Mouse (Mus musculus): ENCODE measurements around the gene Cpm. TPM values are rescaled to one million over a fixed set of nuclear protein-coding genes. Genes with fewer than 3 reads are reported as not detected.

Cpm gene
- polyA plus RNA-seq, 1 experiment from 2014 or later: 55.7 TPM

GRCm38 (mm10) chr10:117608988-117609809 lies 20.1 kb upstream of the Cpm start:
- no peak overlapping the region for H3K9ac ChIP-seq (ENCODE audit: low read depth, low read length)
- H3K9me3 ChIP-seq (ENCODE audit: control insufficient read depth, low read length): no peaks in the 10 kb centered on the region
- H3K27me3 ChIP-seq (replicated peaks; ENCODE audit: control insufficient read depth, insufficient read depth, low read length): no peaks in the 10 kb centered on the region
- no peak overlapping the region for H3K4me3 ChIP-seq (ENCODE audit: low read depth, low read length)
- no peak overlapping the region for H3K4me2 ChIP-seq
- WGBS: 82% methylated on average over 7 of the region's 7 CpGs
- ATAC-seq (replicated peaks; ENCODE audit: low FRiP score): no peak
- no peak overlapping the region for H3K27ac ChIP-seq (ENCODE audit: low read depth, low read length)
- no peaks in the 10 kb centered on the region for H3K36me3 ChIP-seq (ENCODE audit: control insufficient read depth, insufficient read depth, low read length)
- DNase-seq (ENCODE audit: low spot score): no peak
- H3K4me1 ChIP-seq (replicated peaks; ENCODE audit: control insufficient read depth, insufficient read depth, low read length): no peaks in the 10 kb centered on the region

- Histone ChIP-seq H3K9me3 (ENCODE audit: control insufficient read depth, low read length) (no peaks in the 10 kb centered on the region), H3K36me3 (ENCODE audit: control insufficient read depth, insufficient read depth, low read length) (no peaks in the 10 kb centered on the region), H3K9ac (ENCODE audit: low read depth, low read length) (no peak overlapping the region), H3K4me1 (replicated peaks; ENCODE audit: control insufficient read depth, insufficient read depth, low read length) (no peaks in the 10 kb centered on the region), H3K27me3 (replicated peaks; ENCODE audit: control insufficient read depth, insufficient read depth, low read length) (no peaks in the 10 kb centered on the region), H3K27ac (ENCODE audit: low read depth, low read length) (no peak overlapping the region), H3K4me2 (no peak overlapping the region), H3K4me3 (ENCODE audit: low read depth, low read length) (no peak overlapping the region)
- DNase-seq (ENCODE audit: low spot score): no peak
- ATAC-seq (replicated peaks; ENCODE audit: low FRiP score): no peak
- WGBS: 72% methylated on average over 6 of the region's 6 CpGs
These were observed 19.6 kb upstream of the Cpm start for GRCm38 (mm10) chr10:117609810-117610090.

GRCm38 (mm10) chr10:117610160-117610764 lies 19.0 kb upstream of the Cpm start:
- H3K9me3 ChIP-seq (ENCODE audit: control insufficient read depth, low read length): no peaks in the 10 kb centered on the region
- WGBS: 76% methylated on average over 5 of the region's 5 CpGs
- ATAC-seq (replicated peaks; ENCODE audit: low FRiP score) (no peak), DNase-seq (ENCODE audit: low spot score) (no peak)
- no peak overlapping the region for H3K4me3 ChIP-seq (ENCODE audit: low read depth, low read length)
- H3K27me3 ChIP-seq (replicated peaks; ENCODE audit: control insufficient read depth, insufficient read depth, low read length): no peaks in the 10 kb centered on the region
- H3K4me2 ChIP-seq: no peak overlapping the region
- H3K27ac ChIP-seq (ENCODE audit: low read depth, low read length): no peak overlapping the region
- no peak overlapping the region for H3K9ac ChIP-seq (ENCODE audit: low read depth, low read length)
- H3K36me3 ChIP-seq (ENCODE audit: control insufficient read depth, insufficient read depth, low read length): no peaks in the 10 kb centered on the region
- H3K4me1 ChIP-seq (replicated peaks; ENCODE audit: control insufficient read depth, insufficient read depth, low read length): no peaks in the 10 kb centered on the region

- ATAC-seq (replicated peaks; ENCODE audit: low FRiP score) (no peak), DNase-seq (ENCODE audit: low spot score) (no peak)
- no peaks in the 10 kb centered on the region for H3K4me1 ChIP-seq (replicated peaks; ENCODE audit: control insufficient read depth, insufficient read depth, low read length)
- no peak overlapping the region for H3K27ac ChIP-seq (ENCODE audit: low read depth, low read length)
- H3K4me3 ChIP-seq (ENCODE audit: low read depth, low read length): no peak overlapping the region
- no peaks in the 10 kb centered on the region for H3K36me3 ChIP-seq (ENCODE audit: control insufficient read depth, insufficient read depth, low read length)
- no peaks in the 10 kb centered on the region for H3K9me3 ChIP-seq (ENCODE audit: control insufficient read depth, low read length)
- 73% methylated on average over 2 of the region's 2 CpGs for WGBS
- no peak overlapping the region for H3K9ac ChIP-seq (ENCODE audit: low read depth, low read length)
- H3K27me3 ChIP-seq (replicated peaks; ENCODE audit: control insufficient read depth, insufficient read depth, low read length): no peaks in the 10 kb centered on the region
- no peak overlapping the region for H3K4me2 ChIP-seq
These were observed 18.4 kb upstream of the Cpm start for GRCm38 (mm10) chr10:117610794-117611384.

GRCm38 (mm10) chr10:117611503-117611902 lies 17.8 kb upstream of the Cpm start:
- H3K36me3 ChIP-seq (ENCODE audit: control insufficient read depth, insufficient read depth, low read length): no peaks in the 10 kb centered on the region
- no peak for ATAC-seq (replicated peaks; ENCODE audit: low FRiP score)
- no peak overlapping the region for H3K9ac ChIP-seq (ENCODE audit: low read depth, low read length)
- 83% methylated on average over 2 of the region's 2 CpGs for WGBS
- H3K4me2 ChIP-seq: no peak overlapping the region
- no peaks in the 10 kb centered on the region for H3K4me1 ChIP-seq (replicated peaks; ENCODE audit: control insufficient read depth, insufficient read depth, low read length)
- H3K4me3 ChIP-seq (ENCODE audit: low read depth, low read length): no peak overlapping the region
- no peak overlapping the region for H3K27ac ChIP-seq (ENCODE audit: low read depth, low read length)
- no peaks in the 10 kb centered on the region for H3K27me3 ChIP-seq (replicated peaks; ENCODE audit: control insufficient read depth, insufficient read depth, low read length)
- H3K9me3 ChIP-seq (ENCODE audit: control insufficient read depth, low read length): no peaks in the 10 kb centered on the region
- no peak for DNase-seq (ENCODE audit: low spot score)

GRCm38 (mm10) chr10:117611976-117612375 lies 17.3 kb upstream of the Cpm start:
- no peak overlapping the region for H3K4me2 ChIP-seq
- no peak for ATAC-seq (replicated peaks; ENCODE audit: low FRiP score)

GRCm38 (mm10) chr10:117612621-117613584 lies 16.4 kb upstream of the Cpm start:
- Histone ChIP-seq H3K4me1 (replicated peaks; ENCODE audit: control insufficient read depth, insufficient read depth, low read length) (no peaks in the 10 kb centered on the region), H3K36me3 (ENCODE audit: control insufficient read depth, insufficient read depth, low read length) (no peaks in the 10 kb centered on the region), H3K27me3 (replicated peaks; ENCODE audit: control insufficient read depth, insufficient read depth, low read length) (no peaks in the 10 kb centered on the region), H3K27ac (ENCODE audit: low read depth, low read length) (no peak overlapping the region), H3K4me3 (ENCODE audit: low read depth, low read length) (no peak overlapping the region), H3K9me3 (ENCODE audit: control insufficient read depth, low read length) (no peaks in the 10 kb centered on the region), H3K9ac (ENCODE audit: low read depth, low read length) (no peak overlapping the region), H3K4me2 (no peak overlapping the region)
- WGBS: 79% methylated on average over 8 of the region's 8 CpGs
- ATAC-seq (replicated peaks; ENCODE audit: low FRiP score) (no peak), DNase-seq (ENCODE audit: low spot score) (no peak)

More at GRCm38 (mm10) chr10:117611976-117612375, 17.3 kb upstream of the Cpm start:
- no peaks in the 10 kb centered on the region for H3K4me1 ChIP-seq (replicated peaks; ENCODE audit: control insufficient read depth, insufficient read depth, low read length)
- no peaks in the 10 kb centered on the region for H3K9me3 ChIP-seq (ENCODE audit: control insufficient read depth, low read length)
- no peak overlapping the region for H3K27ac ChIP-seq (ENCODE audit: low read depth, low read length)
- no peak for DNase-seq (ENCODE audit: low spot score)
- H3K9ac ChIP-seq (ENCODE audit: low read depth, low read length): no peak overlapping the region
- 82% methylated on average over 2 of the region's 2 CpGs for WGBS
- H3K27me3 ChIP-seq (replicated peaks; ENCODE audit: control insufficient read depth, insufficient read depth, low read length): no peaks in the 10 kb centered on the region
- H3K4me3 ChIP-seq (ENCODE audit: low read depth, low read length): no peak overlapping the region
- no peaks in the 10 kb centered on the region for H3K36me3 ChIP-seq (ENCODE audit: control insufficient read depth, insufficient read depth, low read length)

- no peaks in the 10 kb centered on the region for H3K4me1 ChIP-seq (replicated peaks; ENCODE audit: control insufficient read depth, insufficient read depth, low read length)
- no peaks in the 10 kb centered on the region for H3K27me3 ChIP-seq (replicated peaks; ENCODE audit: control insufficient read depth, insufficient read depth, low read length)
- no peak overlapping the region for H3K9ac ChIP-seq (ENCODE audit: low read depth, low read length)
- 70% methylated on average over 6 of the region's 6 CpGs for WGBS
- H3K9me3 ChIP-seq (ENCODE audit: control insufficient read depth, low read length): no peaks in the 10 kb centered on the region
- no peak overlapping the region for H3K27ac ChIP-seq (ENCODE audit: low read depth, low read length)
- ATAC-seq (replicated peaks; ENCODE audit: low FRiP score) (no peak), DNase-seq (ENCODE audit: low spot score) (no peak)
- no peaks in the 10 kb centered on the region for H3K36me3 ChIP-seq (ENCODE audit: control insufficient read depth, insufficient read depth, low read length)
- H3K4me3 ChIP-seq (ENCODE audit: low read depth, low read length): no peak overlapping the region
- H3K4me2 ChIP-seq: no peak overlapping the region
These were observed 15.3 kb upstream of the Cpm start for GRCm38 (mm10) chr10:117613960-117614359.
